Mouse (Mus musculus) A20 (cell line): ENCODE data around the gene 3110082I17Rik.
A peak's percentile ranks its signal among the peaks of the same experiment; 100 is the strongest.

Source experiments
- DNase-seq: peaks from one replicate; pipeline ENCODE4 v3.0.0-alpha.2; 2011; ENCODE audit warnings: low read depth, low spot score

The 3110082I17Rik gene

GRCm38 (mm10) chr5:139378986-139379629 is 81.2 kb downstream of the 3110082I17Rik start:
- DNase-seq: no peak

- no peak for DNase-seq
Observed at GRCm38 (mm10) chr5:139378271-139378556, 82.1 kb downstream of the 3110082I17Rik start.

- no peak for DNase-seq
Observed at GRCm38 (mm10) chr5:139377468-139378270, 82.7 kb downstream of the 3110082I17Rik start, which contains the start of gene Gpr146. Gpr146 (plus strand) TSS chr5:139377697.

- no peak for DNase-seq
Observed at GRCm38 (mm10) chr5:139374841-139375240, 85.5 kb downstream of the 3110082I17Rik start.

GRCm38 (mm10) chr5:139373889-139374444 is 86.4 kb downstream of the 3110082I17Rik start:
- DNase-seq: no peak

- no peak for DNase-seq
Observed at GRCm38 (mm10) chr5:139373126-139373525, 87.2 kb downstream of the 3110082I17Rik start.

GRCm38 (mm10) chr5:139371631-139372401 is 88.5 kb downstream of the 3110082I17Rik start:
- peak; percentile 94 for DNase-seq

GRCm38 (mm10) chr5:139371118-139371517 is 89.2 kb downstream of the 3110082I17Rik start:
- no peak for DNase-seq

- no peak for DNase-seq
Observed at GRCm38 (mm10) chr5:139370336-139370735, 90.0 kb downstream of the 3110082I17Rik start.

- DNase-seq: no peak
Observed at GRCm38 (mm10) chr5:139368638-139369320, 91.5 kb downstream of the 3110082I17Rik start.

GRCm38 (mm10) chr5:139367884-139368458 is 92.4 kb downstream of the 3110082I17Rik start:
- no peak for DNase-seq

- no peak for DNase-seq
Observed at GRCm38 (mm10) chr5:139366484-139366883, 93.8 kb downstream of the 3110082I17Rik start.

GRCm38 (mm10) chr5:139365827-139366226 is 94.5 kb downstream of the 3110082I17Rik start:
- DNase-seq: peak; percentile 60

- no peak for DNase-seq
Observed at GRCm38 (mm10) chr5:139364911-139365571, 95.3 kb downstream of the 3110082I17Rik start.

GRCm38 (mm10) chr5:139364260-139364910 is 95.9 kb downstream of the 3110082I17Rik start:
- DNase-seq: peak; percentile 71

GRCm38 (mm10) chr5:139363858-139364257 is 96.5 kb downstream of the 3110082I17Rik start:
- no peak for DNase-seq

- no peak for DNase-seq
Observed at GRCm38 (mm10) chr5:139359244-139359643, 101.1 kb downstream of the 3110082I17Rik start.

GRCm38 (mm10) chr5:139358653-139359052 is 101.7 kb downstream of the 3110082I17Rik start:
- peak; percentile 50 for DNase-seq

GRCm38 (mm10) chr5:139355235-139355772 is 105.0 kb downstream of the 3110082I17Rik start:
- peak; percentile 62 for DNase-seq

- DNase-seq: no peak
Observed at GRCm38 (mm10) chr5:139353946-139354345, 106.4 kb downstream of the 3110082I17Rik start.
